ENCODE assay signal across 8 mouse cellular contexts in genomic region chr6:114071564-114071963, GRCm38 (mm10). TPM values are rescaled to one million over a fixed set of nuclear protein-coding genes. Genes with fewer than 3 reads are reported as not detected.
DNase-seq lines count a peak whose midpoint lies in the region; ATAC-seq and TF ChIP-seq lines count a peak whose summit lies in the region.

No protein-coding gene starts in this region.

- peak; percentile 63 for DNase-seq in hindbrain, embryonic 10.5 days (ENCODE audit: low spot score)
- DNase-seq in CH12.LX (ENCODE audit: extremely low read depth), result peak; percentile 46
- peak; percentile 88 for DNase-seq in brain, adult 2 months (ENCODE audit: low read depth, low spot score)
- peak; percentile 42 for DNase-seq in embryonic facial prominence, embryonic 14.5 days (ENCODE audit: low spot score)
- peak; percentile 53 for DNase-seq in kidney, postnatal 14 days
- DNase-seq in lung, postnatal 36 days, result peak; percentile 54

- no peak for TF ChIP-seq EP300 in CH12.LX (IDR thresholded peaks at IDR 0.05; ENCODE audit: low read length)

- no peak overlapping the region for H3K4me2 ChIP-seq in hindbrain, embryonic 12.5 days (replicated peaks)
- no peak overlapping the region for H3K4me2 ChIP-seq in CH12.LX (ENCODE audit: insufficient read depth, low read depth, poor library complexity, severe bottlenecking)
- H3K4me2 ChIP-seq in embryonic facial prominence, embryonic 14.5 days (ENCODE audit: low read depth, low read length), result no peak overlapping the region

- TF ChIP-seq CTCF in CH12.LX (conservative IDR thresholded peaks at IDR 0.05 in 1 of 2, IDR thresholded peaks at IDR 0.05 in 1 of 2; ENCODE audit: low read depth in 2 of 2, low read length in 2 of 2), result peak; percentile 34 to 83; a peak in 3 of 4 replicates

- no peak for ATAC-seq in hindbrain, embryonic 12.5 days (ENCODE audit: low FRiP score)
- no peak for ATAC-seq in embryonic facial prominence, embryonic 14.5 days (ENCODE audit: low read depth)
- no peak for ATAC-seq in megakaryocyte-erythroid progenitor cell, adult 5-6 weeks (replicated peaks; ENCODE audit: low FRiP score, low TSS enrichment, poor library complexity, severe bottlenecking)

- peaks cover 13% of the 10 kb centered on the region for H3K4me1 ChIP-seq in hindbrain, embryonic 10.5 days (replicated peaks)
- H3K4me1 ChIP-seq in hindbrain, embryonic 12.5 days, result no peaks in the 10 kb centered on the region; the same call in 1 of the 2 replicates
- no peaks in the 10 kb centered on the region for H3K4me1 ChIP-seq in CH12.LX (ENCODE audit: control insufficient read depth in 1 of 2, insufficient read depth in 2 of 2)
- no peaks in the 10 kb centered on the region for H3K4me1 ChIP-seq in embryonic facial prominence, embryonic 14.5 days (ENCODE audit: control insufficient read depth, insufficient read depth, low read length)

- no peaks in the 10 kb centered on the region for H3K9me3 ChIP-seq in hindbrain, embryonic 10.5 days
- no peaks in the 10 kb centered on the region for H3K9me3 ChIP-seq in hindbrain, embryonic 12.5 days (replicated peaks)
- H3K9me3 ChIP-seq in CH12.LX (replicated peaks; ENCODE audit: low read length), result no peaks in the 10 kb centered on the region
- no peaks in the 10 kb centered on the region for H3K9me3 ChIP-seq in embryonic facial prominence, embryonic 14.5 days (ENCODE audit: control insufficient read depth, low read length)

- no peaks in the 10 kb centered on the region; the same call in 1 of the 2 replicates for H3K27me3 ChIP-seq in hindbrain, embryonic 10.5 days (ENCODE audit: insufficient read depth, poor library complexity, severe bottlenecking)
- peaks cover 8% of the 10 kb centered on the region; the same call in 1 of the 2 replicates for H3K27me3 ChIP-seq in hindbrain, embryonic 12.5 days
- peaks cover 75% of the 10 kb centered on the region for H3K27me3 ChIP-seq in CH12.LX (replicated peaks)
- H3K27me3 ChIP-seq in embryonic facial prominence, embryonic 14.5 days (replicated peaks; ENCODE audit: control insufficient read depth, insufficient read depth, low read length), result no peaks in the 10 kb centered on the region

- WGBS in hindbrain, embryonic 10.5 days, result 6% methylated on average over 4 of the region's 4 CpGs
- 11% methylated on average over 4 of the region's 4 CpGs for WGBS in hindbrain, embryonic 12.5 days
- 7% methylated on average over 4 of the region's 4 CpGs for WGBS in embryonic facial prominence, embryonic 14.5 days

- TF ChIP-seq POLR2A in CH12.LX (IDR thresholded peaks at IDR 0.05; ENCODE audit: low read depth, low read length), result no peak

- H3K4me3 ChIP-seq in hindbrain, embryonic 10.5 days, result no peak overlapping the region
- no peak overlapping the region for H3K4me3 ChIP-seq in hindbrain, embryonic 12.5 days
- H3K4me3 ChIP-seq in CH12.LX (replicated peaks in 1 of 3; ENCODE audit: low read depth in 2 of 3, low read length in 2 of 3, poor library complexity in 1 of 3), result no peak overlapping the region
- no peak overlapping the region for H3K4me3 ChIP-seq in embryonic facial prominence, embryonic 14.5 days (ENCODE audit: low read depth, low read length)

- no peaks in the 10 kb centered on the region for H3K79me2 ChIP-seq in CH12.LX (replicated peaks; ENCODE audit: control insufficient read depth, extremely low read depth, insufficient read depth, poor library complexity, severe bottlenecking)

- H3K9ac ChIP-seq in hindbrain, embryonic 12.5 days, result no peak overlapping the region
- no peak overlapping the region for H3K9ac ChIP-seq in CH12.LX (ENCODE audit: insufficient read depth, low read depth)
- H3K9ac ChIP-seq in embryonic facial prominence, embryonic 14.5 days (ENCODE audit: low read depth, low read length), result no peak overlapping the region

- H3K36me3 ChIP-seq in hindbrain, embryonic 10.5 days, result no peaks in the 10 kb centered on the region
- H3K36me3 ChIP-seq in hindbrain, embryonic 12.5 days, result no peaks in the 10 kb centered on the region
- no peaks in the 10 kb centered on the region for H3K36me3 ChIP-seq in CH12.LX (replicated peaks in 1 of 2; ENCODE audit: control insufficient read depth in 1 of 2, insufficient read depth in 1 of 2, low read length in 1 of 2)
- no peaks in the 10 kb centered on the region for H3K36me3 ChIP-seq in embryonic facial prominence, embryonic 14.5 days (ENCODE audit: control insufficient read depth, insufficient read depth, low read length)

- H3K27ac ChIP-seq in hindbrain, embryonic 10.5 days, result no peak overlapping the region
- H3K27ac ChIP-seq in hindbrain, embryonic 12.5 days, result no peak overlapping the region
- no peak overlapping the region for H3K27ac ChIP-seq in CH12.LX (ENCODE audit: insufficient read depth, low read depth)
- H3K27ac ChIP-seq in embryonic facial prominence, embryonic 14.5 days (replicated peaks; ENCODE audit: low read depth, low read length), result no peak overlapping the region

- TF ChIP-seq RAD21 in CH12.LX (IDR thresholded peaks at IDR 0.05; ENCODE audit: low read depth, low read length), result peak; percentile 74

- dilution Hi-C loops in CH12.LX (cut with MboI; ENCODE audit: extremely low pct_ligation_motif_present, extremely low pct_unique_long_range_greater_than_20kb, low sequenced_read_pairs), result no loop called here

- in situ Hi-C loops in CH12.LX (cut with MboI; ENCODE audit: low pct_ligation_motif_present, low pct_unique_long_range_greater_than_20kb, low sequenced_read_pairs), result loop anchor here (5.0 kb wide), 1 partner anchor 309 kb away; no protein-coding TSS in a partner anchor

TF ChIP-seq in CH12.LX, 34 proteins besides CTCF, POLR2A, EP300 and RAD21:
- TF ChIP-seq USF1 (IDR thresholded peaks at IDR 0.05; ENCODE audit: low read depth, low read length), result no peak
- TF ChIP-seq SMC3 (IDR thresholded peaks at IDR 0.05; ENCODE audit: low read depth, low read length), result peak; percentile 85

RNA-seq across cellular contexts. Expression of gene Atp2b2, which starts 29.2 kb away (rescaled TPM):
- polyA plus RNA-seq in hindbrain, embryonic 10.5 days (2016; fragmentation: Nextera tagmentation; extraction: Ambion mirVana), result 1.7 and 5.8 TPM in 2 replicates
- polyA plus RNA-seq in hindbrain, embryonic 12.5 days (2016; fragmentation: Nextera tagmentation; extraction: Ambion mirVana), result 12.1 and 12.4 TPM in 2 replicates
- not detected in 2 replicates for total RNA-seq in CH12.LX (2012; rRNA removed)
- total RNA-seq in CH12.LX (2014; rRNA removed), result not detected in 2 replicates
- polyA plus RNA-seq in CH12.LX (2012; ENCODE audit: insufficient read length, low read depth), result not detected in 2 replicates
- 1.4 and 1.7 TPM in 2 replicates for polyA plus RNA-seq in embryonic facial prominence, embryonic 14.5 days (2014; fragmentation: Nextera tagmentation; extraction: Ambion mirVana)
- total RNA-seq in megakaryocyte-erythroid progenitor cell, adult 5-6 weeks (2014; fragmentation: Nextera tagmentation), result not detected in 2 replicates
- not detected in 2 replicates for total RNA-seq in megakaryocyte-erythroid progenitor cell, adult 5-6 weeks (2017)

RNA-seq across cellular contexts. Expression of gene Slc6a11, which starts 59.5 kb away (rescaled TPM):
- 0.35 and 0.47 TPM in 2 replicates for polyA plus RNA-seq in hindbrain, embryonic 10.5 days (2016; fragmentation: Nextera tagmentation; extraction: Ambion mirVana)
- 4.6 and 5.4 TPM in 2 replicates for polyA plus RNA-seq in hindbrain, embryonic 12.5 days (2016; fragmentation: Nextera tagmentation; extraction: Ambion mirVana)
- total RNA-seq in CH12.LX (2012; rRNA removed) (not detected in 2 replicates), CH12.LX (2014; rRNA removed) (not detected in 2 replicates)
- polyA plus RNA-seq in CH12.LX (2012; ENCODE audit: insufficient read length, low read depth), result not detected in 2 replicates
- polyA plus RNA-seq in embryonic facial prominence, embryonic 14.5 days (2014; fragmentation: Nextera tagmentation; extraction: Ambion mirVana), result 0.45 and 0.70 TPM in 2 replicates
- total RNA-seq in megakaryocyte-erythroid progenitor cell, adult 5-6 weeks (2014; fragmentation: Nextera tagmentation), result not detected in 2 replicates
- not detected in 2 replicates for total RNA-seq in megakaryocyte-erythroid progenitor cell, adult 5-6 weeks (2017)
